Mouse (Mus musculus) C2C12 (cell line): ENCODE results near the gene Cryba4.

Experiments used
- CTCF ChIP-seq: IDR thresholded peaks from one replicate; pipeline ENCODE4 v1.5.1; 2011; ENCODE audit not compliant: control insufficient read depth, insufficient read depth, insufficient read length
- USF1 ChIP-seq: IDR thresholded peaks from one replicate; pipeline ENCODE4 v1.6.1; 2011; ENCODE audit warnings: low read depth, mild to moderate bottlenecking, control low read depth, moderate library complexity

DNA sequence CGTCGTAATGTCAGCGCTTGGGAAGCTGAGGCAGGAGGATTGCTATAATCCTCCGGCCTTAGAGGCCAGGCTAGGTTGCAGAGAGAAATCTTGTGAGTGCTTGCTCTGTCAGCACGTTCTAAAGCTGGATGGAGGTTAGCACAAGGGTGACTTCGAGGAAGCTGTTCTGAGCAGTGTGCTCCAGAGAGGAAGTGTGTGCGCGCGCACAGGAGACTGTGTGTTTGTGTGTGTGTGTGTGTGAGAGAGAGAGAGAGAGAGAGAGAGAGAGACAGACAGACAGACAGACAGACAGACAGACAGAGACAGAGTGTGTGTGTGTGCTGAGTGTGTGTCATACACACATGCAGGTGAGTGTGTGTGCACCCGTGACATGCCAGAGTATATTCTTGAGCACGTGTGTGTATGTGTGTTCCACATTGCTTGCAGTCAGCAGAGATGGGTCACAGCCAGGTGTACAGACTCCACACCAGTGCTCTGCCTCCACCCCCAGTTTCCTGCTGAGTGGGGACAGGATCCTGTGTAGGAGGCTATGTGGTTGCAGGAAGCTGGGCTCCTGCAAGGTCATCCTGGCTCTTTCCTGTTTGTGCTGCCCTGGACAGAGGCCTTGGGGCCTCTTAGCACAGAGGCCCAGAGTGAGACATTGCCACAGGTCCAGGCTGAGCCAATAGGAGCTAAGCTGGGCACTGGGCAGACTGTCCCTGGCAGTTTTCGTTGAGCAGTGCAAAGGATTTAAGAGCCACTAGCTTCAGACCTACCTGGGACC is 46.1 kb upstream of the Cryba4 start:
- TF ChIP-seq CTCF, result no peak
- no peak for TF ChIP-seq USF1
